Mouse (Mus musculus) erythroblast, adult 5-6 weeks (primary cell): Measurements from ENCODE around the gene Ugt1a6a. TPM values are rescaled to one million over a fixed set of nuclear protein-coding genes. Genes with fewer than 3 reads are reported as not detected.
A peak's percentile ranks its signal among the peaks of the same experiment; 100 is the strongest.
"Not testable (repeated sequence)": the region's sequence is repeated elsewhere in the genome, so short reads cannot be mapped to it uniquely, and the experiment has no call there.

Experiments
- ATAC-seq: replicated peaks from 2 replicates; pipeline ENCODE4 v1.8.0; 2016; ENCODE audit warnings: moderate number of reproducible peaks, mild to moderate bottlenecking, moderate TSS enrichment, inconsistent platforms; ENCODE audit not compliant: poor library complexity, low FRiP score, severe bottlenecking
- total RNA-seq, 2 experiments: library from RNA; stranded (forward) in 1 of 2; stranded (reverse) in 1 of 2; fragments of 150-400 nt in 1 of 2; fragments of 200-764, 138-1000 nt in 1 of 2; gene quantifications; 2 replicates each; pipeline versions ENCODE4 v1.2.3 to v1.2.4; 2015 to 2017; ENCODE audit warnings: low replicate concordance in 2 of 2

The Ugt1a6a gene
- total RNA-seq, 2 experiments from 2014 or later = 2.3 TPM; not detected in 1

DNA sequence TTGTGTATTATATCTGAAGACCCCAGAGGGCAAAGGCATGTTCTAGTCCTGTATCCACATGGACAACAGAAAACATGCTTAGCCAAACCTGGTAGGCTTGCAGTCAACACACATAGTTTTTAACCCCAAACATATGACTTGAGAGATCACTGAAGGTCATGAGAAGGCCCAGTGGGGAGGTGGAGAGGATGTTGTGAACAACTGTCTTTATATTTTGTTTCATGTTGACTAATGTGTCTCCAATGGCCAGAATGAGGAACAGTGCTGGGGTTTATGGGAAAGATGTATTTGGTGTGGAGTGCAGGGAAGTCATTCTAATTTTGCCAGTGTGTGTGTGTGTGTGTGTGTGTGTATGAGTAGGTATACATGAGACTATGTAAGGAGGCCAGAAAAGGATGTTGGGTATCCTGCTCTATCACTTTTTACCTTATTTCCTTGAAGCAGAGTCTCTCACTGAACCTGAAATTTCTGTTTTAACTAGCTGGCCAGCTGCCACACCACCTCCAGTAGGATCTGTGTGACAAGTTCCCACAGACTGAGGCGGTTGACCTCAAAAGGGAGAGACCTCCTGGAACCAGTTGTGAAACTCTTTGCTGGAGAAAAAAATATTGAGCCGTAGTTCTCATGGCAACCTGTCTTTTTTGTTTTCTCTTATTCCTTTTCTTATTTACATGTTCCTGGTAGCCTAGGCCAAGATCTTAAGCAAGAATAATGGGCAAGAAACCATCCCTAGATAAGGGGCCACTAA lies 89.6 kb downstream of the Ugt1a6a start:
- ATAC-seq = no peak

GRCm38 (mm10) chr1:88225301-88225700 lies 90.7 kb downstream of the Ugt1a6a start:
- not testable (repeated sequence) for ATAC-seq

GRCm38 (mm10) chr1:88225741-88226140 lies 91.1 kb downstream of the Ugt1a6a start:
- ATAC-seq = no peak

DNA sequence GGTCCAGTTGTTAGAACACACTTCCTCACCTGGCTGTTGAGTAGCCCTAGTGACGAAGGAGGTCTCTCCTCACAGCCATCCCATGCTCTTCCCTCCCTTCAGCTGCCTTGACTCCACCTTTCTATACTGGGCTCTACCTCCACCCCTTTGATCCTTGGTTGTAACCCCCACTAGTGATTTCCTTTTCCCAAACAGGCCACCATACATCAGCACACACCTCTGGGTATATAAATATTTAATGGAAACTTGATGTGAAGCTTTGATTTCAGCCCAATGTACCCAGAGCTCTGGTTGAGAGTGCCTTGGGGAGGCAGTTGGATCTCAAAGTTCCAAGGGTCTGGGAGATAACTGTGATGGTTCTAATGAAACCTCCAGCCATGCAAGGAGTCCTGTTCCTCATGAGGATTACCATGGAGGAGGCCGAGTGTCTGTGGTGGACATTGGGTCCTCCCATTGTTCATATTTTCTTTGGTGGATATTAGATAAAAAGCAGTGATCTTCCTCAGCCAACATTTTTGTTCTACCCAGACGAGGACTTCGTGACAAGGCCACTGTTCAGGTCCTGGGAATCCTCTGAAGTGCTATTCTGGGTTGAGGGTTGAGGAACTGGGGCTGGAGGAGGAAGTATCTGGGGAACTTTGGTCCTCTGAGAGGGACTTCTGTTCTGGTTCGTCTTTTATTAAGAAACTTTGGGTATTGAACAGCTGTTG lies 92.2 kb downstream of the Ugt1a6a start, which contains the start of gene Mroh2a:
Gene Mroh2a, plus strand, starts transcription at position 317 of the 710 bp plus-strand sequence.
- ATAC-seq = no peak

DNA sequence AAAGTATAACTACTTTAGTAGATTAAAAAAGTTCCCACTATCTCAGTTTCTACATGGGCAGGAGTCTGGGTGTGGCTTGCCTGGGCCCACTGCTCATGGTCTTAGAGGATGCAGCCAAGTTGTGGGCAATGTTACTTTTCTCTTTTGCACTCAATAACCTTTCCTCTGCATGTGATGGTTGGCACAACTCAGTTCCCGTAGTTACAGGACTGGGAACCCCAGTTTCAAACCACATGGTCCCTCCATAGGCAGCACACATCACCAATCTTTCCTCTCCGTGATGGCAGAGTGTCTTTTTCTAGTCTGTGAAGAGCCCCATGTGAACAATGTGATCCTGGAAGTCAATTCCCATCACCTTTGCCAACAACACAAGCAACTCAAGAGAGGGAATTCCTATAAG lies 92.9 kb downstream of the Ugt1a6a start:
- peak; percentile 23; the same call in 1 of the 2 replicates for ATAC-seq

DNA sequence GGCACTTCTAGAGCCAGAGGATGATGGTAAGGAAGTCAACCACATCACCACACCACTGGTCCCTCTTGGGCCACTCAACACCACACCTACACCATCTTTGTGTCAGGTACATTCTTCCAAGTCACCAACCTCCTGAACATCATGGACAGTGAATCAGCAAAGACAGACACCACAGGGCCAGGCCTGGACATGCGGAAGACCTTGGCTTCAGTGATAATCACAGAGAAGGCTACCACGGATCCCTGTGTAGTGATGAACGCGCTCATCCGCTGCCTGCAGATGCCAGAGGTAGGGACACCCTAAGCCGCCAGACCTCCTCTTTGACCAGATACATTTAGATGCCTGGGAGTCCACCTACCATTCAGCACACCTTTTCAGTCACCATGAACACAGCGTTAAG lies 93.5 kb downstream of the Ugt1a6a start:
- no peak for ATAC-seq

GRCm38 (mm10) chr1:88229566-88229965 lies 95.0 kb downstream of the Ugt1a6a start:
- ATAC-seq = no peak

DNA sequence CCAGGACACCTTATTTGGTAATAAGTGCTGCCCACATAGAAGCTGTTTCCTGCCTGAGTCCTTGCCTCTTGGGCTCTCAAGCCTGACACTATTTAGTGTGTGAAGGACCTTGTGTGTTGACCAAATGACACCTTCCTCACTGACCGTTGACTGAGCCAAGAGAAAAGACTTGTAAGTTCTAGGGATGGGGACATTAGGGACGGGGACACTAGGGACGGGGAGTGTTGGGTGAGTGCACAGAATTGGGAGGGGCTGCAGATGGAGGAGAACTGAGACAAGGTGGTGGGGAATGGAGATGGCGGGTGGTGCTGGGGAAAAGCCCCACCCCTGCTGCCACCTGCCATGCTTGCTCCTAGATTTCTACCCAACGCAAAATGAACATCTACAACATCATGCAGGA lies 95.4 kb downstream of the Ugt1a6a start:
- no peak for ATAC-seq

- ATAC-seq = no peak
Observed at GRCm38 (mm10) chr1:88230421-88230820, 95.8 kb downstream of the Ugt1a6a start.

GRCm38 (mm10) chr1:88230981-88231802 lies 96.6 kb downstream of the Ugt1a6a start:
- no peak for ATAC-seq

DNA sequence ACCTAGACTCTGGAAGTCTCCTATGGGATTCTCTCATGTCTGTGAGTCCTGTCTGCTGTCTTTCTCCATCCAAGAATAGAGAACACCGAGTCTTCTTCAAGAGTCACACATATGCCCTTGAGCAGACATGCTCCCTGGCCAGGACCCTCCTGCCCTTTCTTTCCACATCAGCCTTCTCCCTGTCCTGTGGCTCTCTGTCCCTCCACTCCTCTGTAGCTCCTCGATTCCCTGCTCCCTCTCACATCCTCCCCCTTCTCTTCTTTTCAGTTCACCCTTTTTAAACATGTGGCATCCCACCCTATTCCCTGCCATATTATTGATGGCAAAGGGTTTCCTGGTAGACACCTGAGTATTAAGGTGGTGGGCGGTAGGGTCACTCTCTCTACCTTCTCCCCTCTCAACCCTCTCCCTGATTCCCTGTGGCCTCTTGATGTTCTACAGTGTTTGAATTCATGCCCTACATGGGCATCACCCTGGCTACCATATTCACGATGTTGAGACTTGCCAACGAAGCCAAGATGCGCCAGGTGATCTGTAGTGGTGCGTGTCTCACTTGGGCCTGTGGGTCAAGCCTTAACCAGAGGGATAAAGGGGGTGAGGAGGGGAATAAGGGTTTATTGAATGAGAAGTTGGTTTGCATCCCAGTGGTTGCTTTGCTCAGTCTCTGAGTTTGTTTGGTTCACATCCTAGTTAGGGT lies 97.3 kb downstream of the Ugt1a6a start:
- no peak for ATAC-seq

- ATAC-seq = no peak
Observed at GRCm38 (mm10) chr1:88232664-88233380, 98.2 kb downstream of the Ugt1a6a start.

GRCm38 (mm10) chr1:88233421-88234247 lies 99.0 kb downstream of the Ugt1a6a start:
- no peak for ATAC-seq

GRCm38 (mm10) chr1:88234248-88234610 lies 99.6 kb downstream of the Ugt1a6a start:
- ATAC-seq = no peak

GRCm38 (mm10) chr1:88234646-88235045 lies 100.0 kb downstream of the Ugt1a6a start:
- ATAC-seq = no peak

GRCm38 (mm10) chr1:88235046-88235893 lies 100.7 kb downstream of the Ugt1a6a start:
- ATAC-seq = no peak

GRCm38 (mm10) chr1:88235894-88236415 lies 101.3 kb downstream of the Ugt1a6a start:
- no peak for ATAC-seq
